Mouse (Mus musculus) layer of hippocampus, adult 18-20 months (tissue): ENCODE results near the gene Olfr583. TPM values are rescaled to one million over a fixed set of nuclear protein-coding genes. Genes with fewer than 3 reads are reported as not detected.

Experiments used
- DNase-seq, 2 experiments: peaks; one replicate each; pipeline ENCODE4 v3.0.0; 2022; ENCODE audit warnings: low spot score in 2 of 2
- long read RNA-seq: library from polyadenylated mRNA; stranded (forward); transcript quantifications from one replicate; pipeline ENCODE4 v2.0.0, GENCODE M21; 2021
- total RNA-seq, 2 experiments: library from RNA; stranded (reverse); gene quantifications; 2 replicates each; pipeline ENCODE4 v1.2.3; 2021

Olfr583 gene
- not detected for total RNA-seq
- long read RNA-seq: 0 reads

- DNase-seq: no peak
Measured at GRCm38 (mm10) chr7:103051000-103051399, at the start of gene Olfr583. TSS of gene Olfr583 (plus strand) at chr7:103051300.

GRCm38 (mm10) chr7:103037724-103038123 is 13.4 kb upstream of the Olfr583 start, which contains the start of gene Olfr582:
TSS of gene Olfr582 (plus strand) at chr7:103038024.
- no peak for DNase-seq

GRCm38 (mm10) chr7:103081585-103081984 is 30.5 kb downstream of the Olfr583 start, which contains the start of gene Olfr584:
TSS of gene Olfr584 (plus strand) at chr7:103081885.
- DNase-seq: no peak

- no peak for DNase-seq
Measured at GRCm38 (mm10) chr7:103097420-103097819, 46.3 kb downstream of the Olfr583 start, which contains the start of gene Olfr585. TSS of gene Olfr585 (plus strand) at chr7:103097720.

Other genes with a start within 250 kb of the Olfr583 start
- not detected for gene Olfr564, start 247.8 kb upstream of the Olfr583 start, total RNA-seq
- gene Olfr566, start 192.5 kb upstream of the Olfr583 start, total RNA-seq: not detected
- not detected for gene Olfr568, start 174.2 kb upstream of the Olfr583 start, total RNA-seq
- not detected for gene Olfr569, start 160.4 kb upstream of the Olfr583 start, total RNA-seq
- not detected for gene Olfr570, start 156.7 kb upstream of the Olfr583 start, total RNA-seq
- gene Olfr571, start 133.8 kb upstream of the Olfr583 start, total RNA-seq: not detected
- not detected for gene Olfr572, start 126.9 kb upstream of the Olfr583 start, total RNA-seq
- gene Olfr573-ps1, start 108.7 kb upstream of the Olfr583 start, total RNA-seq: not detected
- not detected for gene Olfr574, start 102.8 kb upstream of the Olfr583 start, total RNA-seq
- not detected for gene Olfr575, start 92.5 kb upstream of the Olfr583 start, total RNA-seq
- not detected for gene Olfr576, start 88.6 kb upstream of the Olfr583 start, total RNA-seq
- gene Olfr577, start 75.4 kb upstream of the Olfr583 start, total RNA-seq: not detected
- not detected for gene Olfr578, start 62.0 kb upstream of the Olfr583 start, total RNA-seq
- not detected for gene Olfr582, start 13.3 kb upstream of the Olfr583 start, total RNA-seq
- not detected for gene Olfr584, start 30.6 kb downstream of the Olfr583 start, total RNA-seq
- gene Olfr585, start 46.4 kb downstream of the Olfr583 start, total RNA-seq: not detected
- not detected for gene Olfr586, start 74.3 kb downstream of the Olfr583 start, total RNA-seq
- not detected for gene Olfr588-ps1, start 89.6 kb downstream of the Olfr583 start, total RNA-seq
- gene Olfr589, start 105.1 kb downstream of the Olfr583 start, total RNA-seq: not detected
- not detected for gene Olfr591, start 127.0 kb downstream of the Olfr583 start, total RNA-seq
- not detected for gene Olfr592, start 133.5 kb downstream of the Olfr583 start, total RNA-seq
- not detected for gene Olfr593, start 160.6 kb downstream of the Olfr583 start, total RNA-seq
- not detected for gene Olfr594, start 165.7 kb downstream of the Olfr583 start, total RNA-seq
- gene Usp17ld, start 201.2 kb downstream of the Olfr583 start, total RNA-seq: not detected